Mouse (Mus musculus) retina, postnatal 1 day (tissue): Measurements from ENCODE around the gene Irak4.
A peak's percentile ranks its signal among the peaks of the same experiment; 100 is the strongest.

ENCODE experiments used
- DNase-seq: peaks from one replicate; pipeline ENCODE4 v3.0.0-alpha.2; 2012

Irak4 gene

GRCm38 (mm10) chr15:94565854-94566253 is 22.4 kb downstream of the Irak4 start:
- no peak for DNase-seq

DNA sequence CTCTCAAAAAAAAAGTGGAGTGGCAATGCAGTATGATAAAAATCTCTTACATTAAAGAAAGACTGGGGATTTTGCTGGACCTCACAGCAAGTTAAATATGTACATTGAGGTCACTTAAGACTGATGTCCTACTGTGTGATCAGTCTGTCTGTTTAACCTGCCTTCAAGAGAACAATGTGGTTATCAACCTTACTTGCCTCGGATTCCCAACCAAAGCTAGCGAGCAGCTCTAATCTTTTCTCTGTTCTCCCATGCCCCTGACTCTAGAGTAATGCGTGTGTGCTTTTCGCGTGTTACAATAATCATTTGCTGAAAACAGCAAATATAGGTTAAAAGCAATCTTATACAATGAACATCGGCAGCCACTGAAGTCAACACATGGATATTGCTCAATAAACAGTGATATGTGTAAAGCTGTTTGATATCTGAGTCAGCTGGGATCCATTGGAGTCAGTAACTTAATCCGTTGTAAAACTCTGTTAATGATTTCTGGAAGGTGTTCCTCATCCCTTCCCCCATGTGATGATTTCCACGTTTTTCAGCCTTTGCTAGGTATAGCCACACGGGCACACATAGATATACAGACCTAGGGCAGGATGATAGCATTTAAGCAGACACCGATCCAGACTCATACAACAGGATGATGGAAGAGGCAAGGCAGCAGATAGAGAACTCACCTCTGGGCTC is 25.2 kb downstream of the Irak4 start:
- no peak for DNase-seq

- no peak for DNase-seq
These were observed 28.1 kb downstream of the Irak4 start for GRCm38 (mm10) chr15:94571501-94571900.

- no peak for DNase-seq
These were observed 29.3 kb downstream of the Irak4 start for GRCm38 (mm10) chr15:94572746-94573145.

- no peak for DNase-seq
These were observed 31.3 kb downstream of the Irak4 start for GRCm38 (mm10) chr15:94574566-94575268.

DNA sequence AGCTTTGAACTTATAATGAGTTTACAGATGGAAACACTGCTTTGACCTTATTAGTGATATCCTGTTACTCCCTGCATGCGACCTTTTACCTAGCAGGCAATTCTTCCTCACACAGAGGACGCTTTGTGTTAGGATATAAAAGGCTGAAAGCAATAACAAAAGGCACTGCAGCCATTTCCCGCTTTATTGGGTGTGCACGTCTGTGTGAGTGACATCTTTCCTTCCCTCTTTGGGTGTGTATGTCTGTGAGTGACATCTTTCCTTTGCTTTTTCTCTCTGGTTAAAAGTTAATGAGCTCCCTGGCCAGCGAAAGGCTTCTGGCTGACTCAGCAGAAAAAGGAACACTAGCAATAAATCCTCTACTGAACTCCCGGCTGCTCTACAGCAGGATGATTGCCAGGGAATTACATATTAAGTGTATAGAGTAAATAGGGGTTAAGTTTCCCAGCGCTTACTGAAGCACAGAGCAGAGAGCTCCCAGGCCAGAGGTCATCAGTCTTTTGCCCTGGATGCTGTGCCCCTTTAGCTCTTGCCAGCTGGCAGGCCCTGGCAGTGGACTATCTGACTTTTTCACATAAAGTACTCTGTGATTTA is 38.7 kb downstream of the Irak4 start:
- no peak for DNase-seq

- DNase-seq: no peak
These were observed 39.7 kb downstream of the Irak4 start for GRCm38 (mm10) chr15:94583153-94583552.

DNA sequence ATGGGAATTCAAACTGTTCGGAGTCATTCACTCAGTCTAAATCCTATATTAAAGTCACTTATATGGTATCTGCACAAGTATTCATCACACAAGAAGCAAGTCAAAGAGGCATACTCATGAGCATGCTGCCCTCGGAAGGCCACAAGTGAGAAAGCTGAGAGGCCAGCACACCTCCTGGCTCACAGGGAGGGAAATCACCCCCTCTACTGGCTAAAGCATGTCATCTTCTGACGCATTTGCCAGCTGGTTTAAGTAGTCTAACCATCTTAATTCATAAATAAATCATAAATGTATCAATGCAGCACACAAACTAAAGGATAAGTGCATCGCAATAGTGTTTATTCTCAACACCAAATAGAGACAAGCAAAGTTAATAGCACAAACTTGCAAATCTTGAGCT is 41.3 kb downstream of the Irak4 start:
- no peak for DNase-seq

DNA sequence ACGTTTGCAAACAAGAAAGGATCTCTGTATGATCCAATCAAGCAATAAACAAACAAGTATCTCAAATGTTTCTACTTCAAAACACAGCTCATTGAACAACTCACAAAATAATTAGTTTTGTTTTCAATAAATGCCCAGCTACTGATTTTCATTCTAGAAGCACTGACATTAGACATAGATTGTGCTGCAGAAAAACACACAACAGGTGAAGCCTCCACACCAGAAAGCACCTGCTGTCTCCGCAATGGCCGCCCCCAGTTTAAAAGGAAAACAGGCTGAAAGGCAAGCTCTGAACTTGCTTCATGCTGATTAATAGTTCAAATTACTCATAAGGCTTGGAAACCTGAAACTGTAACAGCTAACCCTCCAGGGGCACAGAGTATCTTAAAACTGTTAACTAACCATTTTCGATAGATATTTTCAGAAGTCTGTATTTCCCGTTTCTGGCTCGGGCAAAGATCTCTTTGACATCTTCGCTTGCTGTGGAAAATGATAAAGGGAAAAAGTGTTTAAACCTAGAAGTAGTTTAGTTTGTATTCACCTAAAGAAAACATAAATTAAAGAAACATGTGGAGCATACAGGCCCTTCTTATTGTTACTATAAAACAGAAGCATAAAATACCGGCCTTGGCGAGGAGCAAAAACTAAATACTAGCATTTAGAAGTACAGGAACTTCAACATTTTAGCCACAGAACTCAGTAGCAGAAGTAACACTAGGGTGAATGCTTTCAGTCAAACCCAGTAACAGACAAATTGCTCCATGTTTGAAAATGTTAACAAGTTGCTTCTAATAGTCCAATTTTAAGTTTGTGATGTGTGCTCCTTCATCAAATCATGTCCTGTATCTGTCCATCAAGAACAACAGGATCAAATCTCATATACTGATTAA is 44.6 kb downstream of the Irak4 start:
- no peak for DNase-seq

DNA sequence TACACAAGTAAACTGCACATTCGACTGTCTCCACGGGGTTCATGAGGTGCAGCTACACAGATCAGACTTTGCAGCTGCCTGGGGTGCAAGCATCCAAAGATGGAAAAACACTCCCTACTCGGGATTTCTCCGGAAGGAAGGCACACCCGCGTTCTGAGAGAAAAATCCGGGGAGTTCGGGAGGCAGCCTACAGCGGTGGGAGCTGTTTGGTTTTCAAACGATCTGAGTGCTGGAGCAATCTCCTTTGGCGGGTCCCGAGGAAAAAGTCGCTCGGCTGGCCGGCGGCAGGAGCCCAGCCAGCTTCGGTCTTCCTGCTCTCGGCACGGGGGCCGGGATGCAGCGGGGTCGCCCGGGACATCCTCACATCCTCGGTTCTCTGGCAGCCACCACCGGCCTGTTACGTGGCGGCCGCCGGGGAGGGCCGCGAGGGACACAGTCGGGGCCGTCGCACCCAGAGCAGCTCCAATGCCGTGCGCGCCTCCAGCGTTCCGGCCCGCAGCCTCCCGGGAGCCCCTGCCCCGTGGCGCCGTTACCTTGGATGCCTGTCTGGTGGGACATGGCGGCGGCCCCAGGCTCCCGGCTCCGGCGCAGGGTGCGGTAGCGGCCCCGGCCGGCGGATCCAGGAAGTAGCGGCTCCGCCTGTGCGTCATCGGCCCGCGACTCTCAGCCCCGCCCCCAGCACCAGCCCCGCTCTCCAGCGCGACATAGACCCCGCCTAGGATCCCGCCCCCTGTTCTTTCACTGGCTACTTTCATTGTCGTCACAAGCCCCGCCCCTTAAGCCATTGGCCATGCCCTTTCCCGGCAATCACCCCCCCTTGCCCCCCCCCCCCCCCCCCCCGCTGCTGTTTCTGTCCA is 46.0 kb downstream of the Irak4 start, which contains the start of gene Twf1:
Gene Twf1, minus strand, starts transcription at position 671 of the 857 bp plus-strand sequence.
- peak; percentile 98 for DNase-seq

- DNase-seq: no peak
These were observed 46.6 kb downstream of the Irak4 start for GRCm38 (mm10) chr15:94590083-94590482.

- DNase-seq: no peak
These were observed 47.9 kb downstream of the Irak4 start for GRCm38 (mm10) chr15:94591356-94591755.

DNA sequence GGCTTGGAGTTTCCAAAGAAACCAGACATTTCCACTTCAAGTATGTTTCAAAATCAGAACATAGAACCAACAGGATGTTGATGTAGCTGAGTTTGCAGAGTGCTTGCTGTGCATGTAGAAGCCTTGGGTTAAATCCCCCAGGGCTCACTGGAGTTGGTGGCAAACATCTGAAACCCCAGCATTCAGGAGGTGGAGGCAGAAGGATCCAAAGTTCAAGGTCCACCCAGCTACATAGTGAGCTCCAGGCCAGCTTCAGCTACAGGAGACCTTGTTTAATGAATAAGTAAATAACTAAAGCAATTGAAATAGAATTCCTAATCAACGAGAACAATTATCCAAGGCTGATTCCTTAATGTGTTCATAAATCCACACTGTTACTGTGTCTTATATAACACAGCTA is 50.1 kb downstream of the Irak4 start:
- DNase-seq: no peak

DNA sequence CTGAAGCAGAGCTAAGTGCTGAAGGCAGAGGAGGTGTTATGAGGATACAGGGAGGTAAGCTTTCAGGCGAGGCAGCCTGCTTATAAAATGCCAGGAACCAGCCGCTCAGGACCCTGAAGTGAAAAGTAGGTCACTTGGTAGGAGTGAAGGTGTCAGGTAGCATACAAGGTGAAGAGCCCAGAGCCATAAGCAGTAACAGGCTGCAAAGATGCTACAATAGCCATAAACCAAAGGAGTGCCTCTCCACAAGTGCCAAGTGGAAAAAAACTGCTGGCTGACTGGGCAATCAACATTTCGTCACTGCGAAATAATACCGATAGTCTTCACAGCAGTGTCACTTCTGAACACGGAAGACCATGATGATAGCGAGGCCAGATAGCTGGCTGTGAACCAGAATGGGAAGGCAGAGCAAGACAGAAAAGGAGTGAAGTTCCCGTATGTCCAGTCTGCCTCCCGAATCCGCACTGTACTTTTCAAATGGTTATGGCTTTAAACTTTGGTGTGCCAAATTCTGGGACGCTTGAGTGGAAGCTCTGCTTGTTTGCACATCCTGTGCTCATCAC is 56.8 kb downstream of the Irak4 start:
- no peak for DNase-seq

- peak; percentile 59 for DNase-seq
These were observed 57.9 kb downstream of the Irak4 start for GRCm38 (mm10) chr15:94601339-94601738.

GRCm38 (mm10) chr15:94602441-94602840 is 59.0 kb downstream of the Irak4 start:
- no peak for DNase-seq

DNA sequence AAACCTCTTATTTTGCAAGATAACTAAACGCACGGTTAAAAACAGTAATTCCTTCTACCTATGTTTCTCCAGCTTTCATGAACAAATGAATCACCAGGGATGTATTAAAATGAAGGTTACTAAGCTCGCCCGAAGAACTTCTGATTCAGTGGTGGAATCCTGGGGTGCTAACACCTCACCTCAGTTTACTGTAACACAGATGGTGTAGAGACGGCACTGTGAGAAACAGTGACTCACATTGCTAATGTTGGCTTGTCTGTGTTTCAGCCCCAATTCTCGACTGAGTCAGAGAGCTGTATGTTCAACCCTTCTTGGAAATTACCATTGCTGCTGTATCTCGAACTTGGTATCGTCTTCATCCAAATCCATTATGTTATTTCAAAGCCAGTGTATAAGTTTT is 64.3 kb downstream of the Irak4 start:
- no peak for DNase-seq

DNA sequence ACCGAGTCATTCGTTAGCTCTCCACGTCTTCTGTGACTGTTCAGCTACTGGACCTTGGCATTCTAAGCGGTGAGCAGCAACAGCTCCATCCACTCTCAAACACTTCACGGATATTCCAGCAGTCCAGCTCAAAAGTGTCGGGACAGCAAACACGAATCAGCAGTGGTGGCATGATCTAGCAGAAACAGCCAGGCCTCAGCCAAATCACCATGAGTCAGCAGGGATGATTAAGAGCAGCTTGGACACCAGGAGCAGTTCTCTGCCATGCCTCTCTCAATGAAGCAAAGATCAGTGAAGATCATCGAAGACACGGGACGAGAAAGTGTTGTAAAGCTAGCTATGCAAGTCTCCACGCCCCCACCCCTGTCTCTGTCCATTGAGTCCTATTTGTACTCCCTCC is 72.6 kb downstream of the Irak4 start:
- DNase-seq: no peak

DNA sequence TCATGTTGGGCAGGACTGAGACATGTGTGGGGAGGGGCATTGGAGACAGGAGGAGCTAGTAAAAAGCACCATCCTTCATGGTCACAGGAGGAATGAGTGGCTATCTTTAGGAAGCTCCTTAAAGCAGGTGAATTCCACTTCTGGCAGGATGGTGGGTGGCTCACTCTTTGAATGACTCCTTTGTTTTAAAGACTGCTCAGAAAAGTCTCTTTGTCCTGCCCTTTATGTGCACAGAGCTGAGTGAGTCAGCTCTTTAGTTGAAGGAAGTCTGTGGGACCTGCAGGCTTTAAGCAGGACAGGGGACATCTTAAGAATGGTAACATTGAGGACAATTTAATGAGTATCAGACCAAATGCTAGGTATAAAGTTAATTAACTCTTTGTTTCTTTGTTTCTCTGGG is 77.5 kb downstream of the Irak4 start:
- no peak for DNase-seq

DNA sequence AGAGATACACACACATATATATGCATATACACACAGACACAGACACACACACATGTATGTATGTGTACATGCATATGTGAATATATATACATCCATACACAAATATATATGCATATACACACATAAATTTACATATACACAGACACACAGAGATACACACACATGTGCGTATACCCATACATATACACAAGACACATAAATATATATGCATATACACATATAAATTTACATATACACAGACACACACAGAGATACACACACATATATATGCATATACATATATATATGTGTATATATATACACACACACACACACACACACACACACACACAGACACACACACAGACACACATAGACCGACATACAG is 85.0 kb downstream of the Irak4 start:
- DNase-seq: no peak

- peak; percentile 64 for DNase-seq
These were observed 85.6 kb downstream of the Irak4 start, which contains the start of gene Tmem117 for GRCm38 (mm10) chr15:94628830-94629601. Gene Tmem117 (plus strand): TSS chr15:94629232.
